Mouse (Mus musculus): Measurements from ENCODE around the gene L1cam. TPM values are rescaled to one million over a fixed set of nuclear protein-coding genes. Genes with fewer than 3 reads are reported as not detected.

Gene L1cam
- total RNA-seq, 2 experiments from 2014 or later = 2.8 to 4.5 TPM

Other genes starting within 250 kb of the L1cam start
- gene Pnck, start 236.0 kb downstream of the L1cam start, total RNA-seq (2021) = 1 to 10 TPM; 5.1 to 7.1 TPM
- gene Slc6a8, start 223.0 kb downstream of the L1cam start, total RNA-seq (2021) = 100 to 1,000 TPM; 130 to 145 TPM
- gene Bcap31, start 179.9 kb downstream of the L1cam start, total RNA-seq (2021) = 10 to 100 TPM; 74.2 to 83.4 TPM
- gene Abcd1, start 179.5 kb downstream of the L1cam start, total RNA-seq (2021) = 10 to 100 TPM; 29.6 to 33.6 TPM
- 1 to 10 TPM; 1.6 to 2.1 TPM for gene Plxnb3, start 139.0 kb downstream of the L1cam start, total RNA-seq (2021)
- 10 to 100 TPM; 31.0 to 33.7 TPM for gene Srpk3, start 121.7 kb downstream of the L1cam start, total RNA-seq (2021)
- 100 to 1,000 TPM; 621 to 648 TPM for gene Idh3g, start 109.2 kb downstream of the L1cam start, total RNA-seq (2021)
- 10 to 100 TPM; 79.0 to 89.6 TPM for gene Ssr4, start 109.1 kb downstream of the L1cam start, total RNA-seq (2021)
- 1 to 10 TPM; 1.4 to 1.5 TPM for gene Pdzd4, start 71.1 kb downstream of the L1cam start, total RNA-seq (2021)
- gene Avpr2, start 4.0 kb downstream of the L1cam start, total RNA-seq (2021) = not detected
- 1 to 10 TPM; 1.2 to 1.5 TPM for gene Arhgap4, start 25.8 kb upstream of the L1cam start, total RNA-seq (2021)
- gene Naa10, start 25.8 kb upstream of the L1cam start, total RNA-seq (2021) = 10 to 100 TPM; 58.2 to 61.4 TPM
- gene Renbp, start 34.7 kb upstream of the L1cam start, total RNA-seq (2021) = 1 to 10 TPM; 5.4 to 6.7 TPM
- gene Hcfc1, start 70.3 kb upstream of the L1cam start, total RNA-seq (2021) = 10 to 100 TPM; 34.3 to 37.2 TPM
- 10 to 100 TPM; 54.1 to 60.7 TPM for gene Irak1, start 127.8 kb upstream of the L1cam start, total RNA-seq (2021)
- gene Opn1mw, start 231.4 kb upstream of the L1cam start, total RNA-seq (2021) = not detected
- gene Mecp2, start 239.3 kb upstream of the L1cam start, total RNA-seq (2021) = 10 to 100 TPM; 30.5 to 36.2 TPM

All from heart, postnatal 36 days (tissue).